Mouse (Mus musculus): ENCODE measurements around the gene Xrra1. TPM values are rescaled to one million over a fixed set of nuclear protein-coding genes. Genes with fewer than 3 reads are reported as not detected.

Gene Xrra1
- polyA plus RNA-seq, 1 experiment from 2014 or later = 0.28 TPM

DNA sequence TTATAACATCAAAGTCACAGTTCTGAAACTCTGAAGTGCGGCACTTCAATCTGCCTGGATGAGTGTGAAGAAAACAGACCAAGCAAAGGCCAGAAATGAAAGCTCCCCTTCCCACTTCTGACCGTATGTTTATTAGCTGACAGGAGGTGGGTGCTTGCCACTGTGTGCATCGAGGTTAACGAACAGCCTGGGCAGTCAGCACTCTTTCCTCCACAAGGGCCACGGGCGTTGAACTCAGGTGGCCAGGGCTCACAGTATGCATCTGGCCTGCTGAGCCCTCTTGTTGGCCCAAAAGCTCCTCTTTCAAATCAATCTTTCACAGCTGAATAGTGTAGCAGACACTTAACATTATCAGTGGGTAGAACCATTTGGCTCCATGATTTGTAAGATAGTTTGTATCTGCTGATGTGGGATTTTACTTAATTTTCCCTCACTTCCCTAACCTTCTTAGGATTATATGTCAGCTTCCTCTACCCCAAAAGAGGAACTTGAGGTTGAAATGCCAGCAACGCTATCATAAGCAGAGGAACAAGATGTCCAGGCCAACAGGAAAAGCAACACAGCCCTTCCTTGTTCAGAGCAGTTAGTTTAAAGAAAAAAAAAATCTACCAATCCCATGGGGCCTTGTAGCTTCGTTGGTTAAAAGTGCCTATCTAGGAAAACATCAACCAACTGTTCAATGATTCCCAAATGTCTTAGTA is 103.8 kb downstream of the Xrra1 start:
- 64% methylated on average over 8 of the region's 8 CpGs for WGBS
- ATAC-seq (ENCODE audit: low read depth) = no peak
- no peak overlapping the region for H3K4me2 ChIP-seq
- H3K9me3 ChIP-seq = no peaks in the 10 kb centered on the region
- no peak overlapping the region for H3K9ac ChIP-seq
- peaks cover 52% of the 10 kb centered on the region for H3K4me1 ChIP-seq (replicated peaks)
- no peak overlapping the region for H3K4me3 ChIP-seq
- H3K27me3 ChIP-seq = no peaks in the 10 kb centered on the region
- H3K27ac ChIP-seq (replicated peaks) = no peak overlapping the region
- H3K36me3 ChIP-seq = no peaks in the 10 kb centered on the region

DNA sequence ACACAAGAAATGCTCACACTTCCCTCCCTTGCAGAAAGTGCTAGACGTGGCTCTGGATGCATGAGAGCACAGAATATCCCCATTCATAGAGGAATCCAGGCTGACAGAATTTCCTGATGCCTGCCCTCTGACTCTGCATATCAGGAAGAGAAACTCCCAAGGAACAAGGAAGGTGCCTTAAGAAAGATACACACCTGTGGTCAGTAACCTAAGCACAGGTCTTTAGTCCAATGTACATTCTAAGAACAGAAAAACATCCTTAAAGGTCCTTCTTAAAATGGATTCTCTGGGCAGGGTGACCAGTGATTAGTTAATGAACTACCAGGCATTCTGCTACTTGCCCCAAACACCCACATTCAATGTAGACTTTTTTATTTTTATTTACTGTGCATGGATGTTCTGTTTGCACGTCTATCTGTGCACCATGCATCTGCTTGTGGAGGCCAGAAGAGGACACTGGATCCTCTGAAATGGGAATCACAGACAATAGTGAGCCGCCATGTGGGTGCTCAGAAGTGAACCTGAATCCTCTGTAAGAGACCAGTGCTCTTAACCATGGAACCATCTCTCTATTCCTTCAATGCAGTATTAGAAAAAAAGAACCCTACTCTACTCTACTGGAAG is 104.4 kb downstream of the Xrra1 start:
- 77% methylated on average over 3 of the region's 3 CpGs for WGBS
- no peak for ATAC-seq (ENCODE audit: low read depth)
- Histone ChIP-seq H3K9ac (no peak overlapping the region), H3K4me1 (replicated peaks) (peaks cover 53% of the 10 kb centered on the region), H3K4me3 (no peak overlapping the region), H3K27me3 (no peaks in the 10 kb centered on the region), H3K36me3 (no peaks in the 10 kb centered on the region), H3K27ac (replicated peaks) (no peak overlapping the region), H3K9me3 (no peaks in the 10 kb centered on the region), H3K4me2 (no peak overlapping the region)

DNA sequence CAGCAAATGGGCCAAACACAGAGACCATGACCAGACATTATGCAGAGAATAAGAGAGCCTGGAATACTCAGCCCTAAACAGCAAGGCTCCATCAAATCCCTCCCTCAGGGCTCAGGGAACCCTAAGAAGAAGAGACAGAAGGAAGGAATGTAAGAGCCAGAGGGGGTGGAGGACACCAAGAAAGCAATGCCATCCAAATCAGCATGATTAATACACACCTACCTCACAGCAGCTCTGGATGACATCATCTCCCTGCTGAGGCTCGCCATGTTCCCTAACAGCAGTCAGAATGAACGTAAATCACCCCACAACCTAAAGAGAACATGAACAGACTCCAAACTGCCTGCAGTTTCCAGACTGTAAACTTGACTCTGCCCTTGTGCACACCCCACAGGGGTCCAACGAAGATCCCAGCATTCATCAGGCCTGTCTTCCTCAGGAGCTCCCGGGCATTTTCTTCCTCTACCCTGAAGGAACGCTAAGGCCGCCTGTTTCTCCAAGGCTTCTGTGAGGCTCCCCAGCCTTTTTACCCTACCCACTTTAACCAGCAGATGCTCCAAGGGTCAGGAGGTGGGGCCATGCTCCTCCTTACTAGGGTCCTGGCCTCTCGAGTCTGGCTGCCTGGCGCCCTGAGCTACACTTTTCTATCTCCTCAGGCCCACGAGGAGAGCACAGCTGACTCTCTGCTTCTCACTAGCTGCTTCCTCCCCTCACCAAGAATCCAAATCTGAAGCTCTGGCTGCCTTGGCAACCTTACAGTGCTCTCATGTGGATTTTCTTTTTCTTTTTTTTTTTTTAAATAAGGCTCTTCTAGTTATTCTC is 106.3 kb downstream of the Xrra1 start:
- WGBS = 6% methylated on average over 9 of the region's 9 CpGs
- Histone ChIP-seq H3K4me2 (peak overlapping the region; percentile 42), H3K9me3 (no peaks in the 10 kb centered on the region), H3K4me1 (replicated peaks) (peaks cover 72% of the 10 kb centered on the region), H3K27ac (replicated peaks) (peak overlapping the region; percentile 91), H3K9ac (peak overlapping the region; percentile 59), H3K4me3 (no peak overlapping the region), H3K27me3 (no peaks in the 10 kb centered on the region), H3K36me3 (no peaks in the 10 kb centered on the region)
- ATAC-seq (ENCODE audit: low read depth) = peak; percentile 66

DNA sequence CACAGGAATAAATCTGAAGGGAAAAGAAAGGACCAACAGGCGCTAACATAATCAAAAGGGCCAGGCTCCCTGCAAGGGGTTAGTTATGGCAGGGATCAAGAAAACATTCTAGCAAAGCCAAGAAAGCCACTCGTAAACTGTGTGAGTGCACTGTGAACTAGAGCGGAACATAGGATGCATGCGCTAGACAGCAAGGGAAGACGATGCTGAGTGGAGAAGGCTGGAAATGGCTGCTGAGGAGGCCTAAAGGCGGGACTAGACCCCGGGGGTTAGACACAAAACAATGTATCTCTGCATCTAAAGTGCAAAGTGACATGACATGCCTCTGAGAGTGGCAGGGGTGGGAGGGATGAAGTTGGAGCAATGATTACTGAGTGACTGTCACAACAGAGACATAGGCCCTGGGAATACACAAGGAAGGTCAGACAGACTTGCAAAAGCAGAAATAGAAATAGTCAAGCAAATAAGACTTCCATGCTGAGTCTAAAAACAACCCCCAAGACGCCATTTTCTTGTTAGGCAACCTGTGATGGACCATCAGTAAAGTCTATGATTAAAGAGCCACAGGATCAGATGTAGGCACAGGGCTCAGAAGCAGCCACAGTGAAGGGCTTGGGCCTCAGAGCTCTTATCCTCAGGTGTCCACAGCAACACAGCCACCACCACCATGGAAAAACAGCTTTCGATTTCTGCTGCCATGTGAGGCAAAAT is 107.2 kb downstream of the Xrra1 start:
- Histone ChIP-seq H3K4me2 (0 out of 2 replicates have a peak overlapping the region, but pooled peaks have one; percentile 42), H3K9me3 (no peaks in the 10 kb centered on the region), H3K27me3 (no peaks in the 10 kb centered on the region), H3K27ac (replicated peaks) (peak overlapping the region; percentile 91), H3K36me3 (no peaks in the 10 kb centered on the region), H3K9ac (0 out of 2 replicates have a peak overlapping the region, but pooled peaks have one; percentile 47), H3K4me3 (no peak overlapping the region), H3K4me1 (replicated peaks) (peaks cover 77% of the 10 kb centered on the region)
- WGBS = 31% methylated on average over 9 of the region's 9 CpGs
- peak; percentile 37; the same call in 1 of the 2 replicates for ATAC-seq (ENCODE audit: low read depth)

Other genes with a start within 250 kb of the Xrra1 start
- gene Tpbgl, start 232.0 kb upstream of the Xrra1 start, polyA plus RNA-seq (2015; fragmentation: Nextera tagmentation; extraction: Ambion mirVana) = 2.2 and 3.8 TPM in 2 replicates
- gene Slco2b1, start 147.8 kb upstream of the Xrra1 start, polyA plus RNA-seq (2015; fragmentation: Nextera tagmentation; extraction: Ambion mirVana) = 5.0 and 5.2 TPM in 2 replicates
- gene Olfr520, start 128.8 kb upstream of the Xrra1 start, polyA plus RNA-seq (2015; fragmentation: Nextera tagmentation; extraction: Ambion mirVana) = not detected in 2 replicates
- not detected in 2 replicates for gene Olfr521, start 95.6 kb upstream of the Xrra1 start, polyA plus RNA-seq (2015; fragmentation: Nextera tagmentation; extraction: Ambion mirVana)
- 1.5 and 1.6 TPM in 2 replicates for gene Neu3, start 30.7 kb upstream of the Xrra1 start, polyA plus RNA-seq (2015; fragmentation: Nextera tagmentation; extraction: Ambion mirVana)
- 329 and 360 TPM in 2 replicates for gene Spcs2, start 4.3 kb downstream of the Xrra1 start, polyA plus RNA-seq (2015; fragmentation: Nextera tagmentation; extraction: Ambion mirVana)
- gene Rnf169, start 121.3 kb downstream of the Xrra1 start, polyA plus RNA-seq (2015; fragmentation: Nextera tagmentation; extraction: Ambion mirVana) = 4.5 and 4.8 TPM in 2 replicates
- 0.25 TPM in 1 of 2 replicates, not detected in the other for gene Chrdl2, start 147.1 kb downstream of the Xrra1 start, polyA plus RNA-seq (2015; fragmentation: Nextera tagmentation; extraction: Ambion mirVana)

All from neural tube, embryonic 13.5 days (tissue).